Mouse (Mus musculus) neural tube, embryonic 13.5 days (tissue): ENCODE results near the gene Nuak2. TPM values are rescaled to one million over a fixed set of nuclear protein-coding genes. Genes with fewer than 3 reads are reported as not detected.

Source experiments
- ATAC-seq: fragments of 200-750 bp; cut with Nextera tagmentation; 2 replicates; pipeline ENCODE4 v1.8.0; 2017; ENCODE audit warnings: low read depth, mild to moderate bottlenecking, moderate TSS enrichment, moderate library complexity
- H3K27ac ChIP-seq: fragments of 300-500 bp; sonication (generic); replicated peaks from 2 replicates; pipeline ENCODE4 v1.5.1; 2015; ENCODE audit warnings: moderate library complexity, mild to moderate bottlenecking, inconsistent platforms
- H3K27me3 ChIP-seq: fragments of 300-500 bp; sonication (generic); 2 replicates; pipeline ENCODE4 v1.6.1; 2015; ENCODE audit warnings: mild to moderate bottlenecking, inconsistent platforms
- H3K36me3 ChIP-seq: fragments of 300-500 bp; sonication (generic); 2 replicates; pipeline ENCODE4 v1.6.1; 2015; ENCODE audit warnings: mild to moderate bottlenecking, inconsistent platforms
- H3K4me1 ChIP-seq: fragments of 300-500 bp; sonication (generic); replicated peaks from 2 replicates; pipeline ENCODE4 v1.6.1; 2015; ENCODE audit warnings: inconsistent platforms
- H3K4me2 ChIP-seq: fragments of 300-500 bp; sonication (generic); 2 replicates; pipeline ENCODE4 v1.6.1; 2015; ENCODE audit warnings: inconsistent platforms, mild to moderate bottlenecking, moderate library complexity
- H3K4me3 ChIP-seq: fragments of 300-500 bp; sonication (generic); 2 replicates; pipeline ENCODE4 v1.5.1; 2015; ENCODE audit warnings: mild to moderate bottlenecking, inconsistent platforms
- H3K9ac ChIP-seq: fragments of 300-500 bp; sonication (generic); 2 replicates; pipeline ENCODE4 v1.6.1; 2015; ENCODE audit warnings: moderate library complexity, mild to moderate bottlenecking, inconsistent platforms
- H3K9me3 ChIP-seq: fragments of 300-500 bp; sonication (generic); 2 replicates; pipeline ENCODE4 v1.6.1; 2016; ENCODE audit warnings: inconsistent platforms
- WGBS: fragments of 180-500 bp; shearing (Covaris S2); methylation state at CpG from one replicate; pipeline ENCODE4 v1.1.7; 2015; 5-methylcytosine and 5-hydroxymethylcytosine counted together
- polyA plus RNA-seq: library from polyadenylated mRNA; unstranded; fragments of >200 nt; fragmentation: Nextera tagmentation; extraction: Ambion mirVana; gene quantifications from 2 replicates; pipeline ENCODE4 v1.2.1, GENCODE M21; 2015

Nuak2 gene
- polyA plus RNA-seq, 1 experiment from 2014 or later = 9.0 TPM

- Histone ChIP-seq H3K4me3 (no peak overlapping the region), H3K9me3 (no peaks in the 10 kb centered on the region), H3K36me3 (peaks cover 36% of the 10 kb centered on the region), H3K4me1 (peaks cover 55% of the 10 kb centered on the region), H3K9ac (0 out of 2 replicates have a peak overlapping the region, but pooled peaks have one; percentile 13), H3K4me2 (no peak overlapping the region), H3K27me3 (no peaks in the 10 kb centered on the region), H3K27ac (peak overlapping the region; percentile 77)
- 6% methylated on average over 2 of the region's 2 CpGs for WGBS
- no peak; the same call in 1 of the 2 replicates for ATAC-seq
These were observed 17.3 kb downstream of the Nuak2 start for GRCm38 (mm10) chr1:132333201-132333600.

DNA sequence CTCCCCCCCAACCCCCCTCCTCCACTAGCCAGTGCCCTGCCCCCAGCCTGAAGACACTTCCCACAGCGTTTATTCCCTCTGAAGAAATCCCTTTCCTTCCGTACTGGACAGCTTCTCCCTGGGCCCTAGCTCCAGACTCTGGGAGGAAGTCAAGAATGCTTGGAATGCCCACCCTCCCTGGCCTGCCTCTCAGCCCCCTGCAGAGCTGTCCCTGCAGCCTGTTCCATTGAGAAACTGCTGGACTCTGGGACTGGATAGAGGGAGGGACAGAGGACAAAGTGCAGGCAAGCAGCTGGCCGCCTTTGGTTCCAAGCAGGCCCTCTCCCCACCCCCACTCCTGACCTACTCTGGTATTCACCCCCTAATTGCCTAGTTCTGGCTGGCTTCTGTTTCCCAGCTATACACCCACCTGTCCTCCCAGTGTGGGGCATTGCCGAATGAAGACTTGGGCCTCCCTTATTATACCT lies 17.8 kb downstream of the Nuak2 start:
- 0% methylated on average over 4 of the region's 4 CpGs for WGBS
- no peak overlapping the region for H3K4me2 ChIP-seq
- peak; percentile 81 for ATAC-seq

GRCm38 (mm10) chr1:132334178-132334801 lies 18.4 kb downstream of the Nuak2 start:
- no peaks in the 10 kb centered on the region for H3K9me3 ChIP-seq
- H3K9ac ChIP-seq = peak overlapping the region; percentile 13; the same call in 1 of the 2 replicates
- peaks cover 29% of the 10 kb centered on the region for H3K36me3 ChIP-seq
- no peak for ATAC-seq
- no peaks in the 10 kb centered on the region for H3K27me3 ChIP-seq
- WGBS = 18% methylated on average over 6 of the region's 6 CpGs
- H3K27ac ChIP-seq = peak overlapping the region; percentile 77
- no peak overlapping the region for H3K4me3 ChIP-seq
- no peak overlapping the region for H3K4me2 ChIP-seq
- peaks cover 55% of the 10 kb centered on the region for H3K4me1 ChIP-seq

More for the DNA sequence above, 17.8 kb downstream of the Nuak2 start:
- peak overlapping the region; percentile 13; the same call in 1 of the 2 replicates for H3K9ac ChIP-seq
- peaks cover 55% of the 10 kb centered on the region for H3K4me1 ChIP-seq
- H3K4me3 ChIP-seq = no peak overlapping the region
- H3K27me3 ChIP-seq = no peaks in the 10 kb centered on the region
- no peaks in the 10 kb centered on the region for H3K9me3 ChIP-seq
- peaks cover 31% of the 10 kb centered on the region for H3K36me3 ChIP-seq
- peak overlapping the region; percentile 77 for H3K27ac ChIP-seq

DNA sequence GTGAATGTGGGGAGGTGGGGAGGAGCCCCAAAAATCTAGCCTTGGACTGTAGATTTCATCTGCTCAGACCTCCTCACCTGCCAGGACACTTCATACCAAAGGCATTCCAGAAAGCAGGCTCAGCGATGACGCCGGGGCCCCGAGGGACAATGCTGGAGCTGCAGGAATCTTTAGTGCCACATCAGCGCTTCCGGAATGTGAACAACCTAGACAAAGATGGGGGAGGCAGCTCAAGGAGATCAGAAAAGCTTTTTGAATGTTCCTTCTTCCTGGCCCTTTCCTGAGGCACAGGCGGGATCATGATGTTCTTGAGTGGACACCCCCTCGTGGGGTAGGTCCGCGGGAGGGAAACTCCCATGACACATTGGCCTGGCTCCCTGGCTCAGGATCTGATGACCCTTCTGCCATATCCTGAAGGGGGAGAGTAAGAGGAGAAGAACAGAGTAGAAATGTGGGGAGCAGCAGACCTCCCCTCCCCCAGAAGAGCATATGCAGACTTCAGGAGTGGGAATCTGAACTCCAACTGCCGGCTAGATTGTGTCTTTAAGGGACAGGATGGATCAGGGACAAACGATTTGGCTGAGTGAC lies 19.5 kb downstream of the Nuak2 start:
- no peaks in the 10 kb centered on the region for H3K27me3 ChIP-seq
- no peak for ATAC-seq
- no peak overlapping the region for H3K9ac ChIP-seq
- peaks cover 47% of the 10 kb centered on the region for H3K4me1 ChIP-seq
- H3K4me3 ChIP-seq = no peak overlapping the region
- H3K4me2 ChIP-seq = no peak overlapping the region
- no peak overlapping the region for H3K27ac ChIP-seq
- peaks cover 18% of the 10 kb centered on the region for H3K36me3 ChIP-seq
- 31% methylated on average over 12 of the region's 12 CpGs for WGBS
- H3K9me3 ChIP-seq = no peaks in the 10 kb centered on the region

GRCm38 (mm10) chr1:132336921-132337320 lies 21.0 kb downstream of the Nuak2 start:
- H3K9ac ChIP-seq = no peak overlapping the region
- peaks cover 39% of the 10 kb centered on the region for H3K4me1 ChIP-seq
- no peak for ATAC-seq
- no peak overlapping the region for H3K4me3 ChIP-seq
- H3K9me3 ChIP-seq = no peaks in the 10 kb centered on the region
- no peaks in the 10 kb centered on the region for H3K27me3 ChIP-seq
- WGBS = 79% methylated on average over 6 of the region's 6 CpGs
- H3K27ac ChIP-seq = no peak overlapping the region
- H3K4me2 ChIP-seq = no peak overlapping the region
- H3K36me3 ChIP-seq = peaks cover 8% of the 10 kb centered on the region

- Histone ChIP-seq H3K27me3 (no peaks in the 10 kb centered on the region), H3K4me1 (peaks cover 27% of the 10 kb centered on the region), H3K4me2 (no peak overlapping the region), H3K4me3 (no peak overlapping the region), H3K27ac (no peak overlapping the region), H3K9me3 (no peaks in the 10 kb centered on the region), H3K36me3 (no peaks in the 10 kb centered on the region), H3K9ac (no peak overlapping the region)
- no peak for ATAC-seq
- 51% methylated on average over 8 of the region's 8 CpGs for WGBS
These were observed 22.2 kb downstream of the Nuak2 start for GRCm38 (mm10) chr1:132338027-132338660.

DNA sequence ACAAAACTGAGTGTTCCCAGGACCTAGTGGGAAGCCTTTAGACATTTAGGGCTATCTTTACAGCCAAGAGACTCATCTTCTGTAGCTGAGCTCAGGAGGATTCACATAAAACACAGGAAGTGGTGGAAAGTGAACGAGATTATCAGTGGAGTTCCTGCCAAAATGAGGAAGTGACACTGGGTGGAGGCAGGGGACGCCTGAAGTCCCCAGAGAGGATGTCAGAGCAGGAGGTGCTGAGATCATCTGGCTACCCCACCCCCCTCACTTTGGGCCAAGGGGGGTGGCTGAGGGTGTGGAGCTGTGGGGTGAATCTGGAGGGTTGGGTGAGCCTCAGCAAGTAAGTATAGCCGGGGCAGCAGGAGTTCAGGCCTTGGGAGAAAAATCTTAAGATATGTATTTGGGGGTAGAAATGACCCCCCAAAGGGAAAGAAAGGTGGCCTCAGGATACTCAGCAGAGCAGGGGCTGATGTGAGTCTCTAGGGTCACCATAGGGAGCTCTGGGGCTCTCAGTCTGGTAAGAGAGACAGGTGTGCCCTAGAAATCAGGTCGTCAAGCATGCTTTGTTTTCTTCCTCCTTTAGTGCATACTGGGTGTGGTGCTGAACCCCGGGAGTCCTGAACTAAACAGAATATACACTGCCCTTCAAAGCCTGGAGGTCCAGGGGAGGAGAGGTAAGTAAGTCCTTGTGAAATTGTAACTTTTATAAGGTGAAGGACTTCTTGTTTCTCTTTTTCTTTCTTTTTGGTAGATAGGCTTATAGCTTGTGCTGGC lies 26.0 kb downstream of the Nuak2 start:
- Histone ChIP-seq H3K27ac (no peak overlapping the region), H3K4me3 (no peak overlapping the region), H3K27me3 (no peaks in the 10 kb centered on the region), H3K36me3 (no peaks in the 10 kb centered on the region), H3K4me1 (no peaks in the 10 kb centered on the region), H3K4me2 (no peak overlapping the region), H3K9me3 (no peaks in the 10 kb centered on the region), H3K9ac (no peak overlapping the region)
- no peak for ATAC-seq
- 62% methylated on average over 5 of the region's 5 CpGs for WGBS

DNA sequence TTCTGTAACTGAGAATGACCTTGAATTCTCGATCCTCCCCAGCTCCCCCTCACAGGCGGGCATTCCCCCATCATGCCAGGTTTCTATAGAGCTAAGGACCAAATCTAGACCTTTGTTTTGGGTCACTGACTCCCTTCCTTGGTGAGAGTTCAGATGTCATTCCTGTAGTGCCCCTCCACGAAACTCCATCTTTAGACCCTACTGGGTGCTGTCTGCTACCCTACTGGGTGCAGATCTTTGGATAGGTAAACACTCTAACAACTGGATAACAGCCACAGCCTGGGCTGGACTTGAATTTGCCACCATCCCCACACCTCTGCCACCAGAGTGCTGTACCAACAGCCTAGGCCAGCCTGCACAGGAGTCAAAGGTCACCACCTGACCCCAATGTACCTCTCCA lies 26.6 kb downstream of the Nuak2 start:
- ATAC-seq = no peak
- 72% methylated on average over 3 of the region's 3 CpGs for WGBS

DNA sequence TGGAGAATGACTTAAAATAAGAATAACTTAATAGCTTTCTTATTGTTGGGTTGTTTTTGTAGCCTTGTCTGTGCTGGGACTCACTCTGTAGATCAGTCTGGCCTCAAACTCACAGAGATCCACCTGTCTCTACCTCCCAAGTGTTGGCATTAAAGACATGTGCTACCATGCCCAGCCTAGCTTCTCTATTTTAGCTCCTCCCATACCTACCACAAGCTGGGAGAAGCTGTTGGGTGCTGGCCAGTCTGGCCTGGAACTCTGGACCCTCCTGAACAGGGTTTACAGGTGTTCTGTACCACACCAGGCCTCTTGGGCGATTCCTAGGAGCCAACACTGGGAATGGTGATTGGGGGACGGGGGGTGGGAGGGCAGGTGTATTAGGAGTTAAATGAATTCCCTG lies 27.3 kb downstream of the Nuak2 start:
- ATAC-seq = no peak
- 96% methylated on average over 2 of the region's 2 CpGs for WGBS
- H3K27me3 ChIP-seq = no peaks in the 10 kb centered on the region
- no peak overlapping the region for H3K4me3 ChIP-seq
- no peak overlapping the region for H3K4me2 ChIP-seq
- H3K9ac ChIP-seq = no peak overlapping the region
- no peaks in the 10 kb centered on the region for H3K36me3 ChIP-seq
- H3K27ac ChIP-seq = no peak overlapping the region
- no peaks in the 10 kb centered on the region for H3K4me1 ChIP-seq
- no peaks in the 10 kb centered on the region for H3K9me3 ChIP-seq

More for the DNA sequence above, 26.6 kb downstream of the Nuak2 start:
- Histone ChIP-seq H3K9me3 (no peaks in the 10 kb centered on the region), H3K36me3 (no peaks in the 10 kb centered on the region), H3K4me2 (no peak overlapping the region), H3K4me3 (no peak overlapping the region), H3K27ac (no peak overlapping the region), H3K4me1 (no peaks in the 10 kb centered on the region), H3K9ac (no peak overlapping the region), H3K27me3 (no peaks in the 10 kb centered on the region)

GRCm38 (mm10) chr1:132343656-132344055 lies 27.7 kb downstream of the Nuak2 start:
- H3K4me2 ChIP-seq = no peak overlapping the region
- H3K27ac ChIP-seq = no peak overlapping the region
- no peaks in the 10 kb centered on the region for H3K27me3 ChIP-seq
- H3K4me1 ChIP-seq = no peaks in the 10 kb centered on the region
- H3K9ac ChIP-seq = no peak overlapping the region
- H3K4me3 ChIP-seq = no peak overlapping the region
- no peaks in the 10 kb centered on the region for H3K36me3 ChIP-seq
- WGBS = 88% methylated on average over 1 of the region's 1 CpGs
- no peaks in the 10 kb centered on the region for H3K9me3 ChIP-seq
- ATAC-seq = no peak

- Histone ChIP-seq H3K9ac (no peak overlapping the region), H3K27me3 (no peaks in the 10 kb centered on the region), H3K27ac (no peak overlapping the region), H3K36me3 (no peaks in the 10 kb centered on the region), H3K4me1 (no peaks in the 10 kb centered on the region), H3K9me3 (no peaks in the 10 kb centered on the region), H3K4me2 (no peak overlapping the region), H3K4me3 (no peak overlapping the region)
- ATAC-seq = no peak
- WGBS = 78% methylated on average over 4 of the region's 4 CpGs
These were observed 29.6 kb downstream of the Nuak2 start for GRCm38 (mm10) chr1:132345514-132345913.
